Comparison of ENCODE assay signal across 31 mouse cellular contexts in genomic region chr13:42650228-42650627, GRCm38 (mm10).
"Had no signal": no experiment of that assay in that cellular context is flagged by ENCODE, and none has a peak within 500 bp of the region (broad histone marks: within the 10 kb centered on the region; RNA-seq: fewer than 3 reads in every experiment).

No protein-coding gene starts in this region.

- ATAC-seq: hindbrain, embryonic 16.5 days; hindbrain, postnatal 0 days; inflammation-experienced regulatory T-cells, adult 6 months; intestine, embryonic 15.5 days; intestine, embryonic 16.5 days; intestine, postnatal 0 days had no signal

- H3K4me2 ChIP-seq: heart, embryonic 11.5 days; heart, embryonic 13.5 days; heart, embryonic 15.5 days; hindbrain, embryonic 12.5 days; hindbrain, embryonic 13.5 days; hindbrain, embryonic 14.5 days; hindbrain, embryonic 15.5 days; intestine, embryonic 15.5 days; kidney, embryonic 15.5 days had no signal

- H3K27me3 ChIP-seq: heart, embryonic 13.5 days; heart, embryonic 15.5 days; hindbrain, embryonic 12.5 days; hindbrain, embryonic 15.5 days; intestine, embryonic 15.5 days; kidney, embryonic 15.5 days had no signal

- H3K4me3 ChIP-seq: heart, embryonic 13.5 days; heart, embryonic 15.5 days; hindbrain, embryonic 10.5 days; hindbrain, embryonic 12.5 days; hindbrain, embryonic 13.5 days; hindbrain, embryonic 15.5 days; intestine, embryonic 15.5 days; kidney, embryonic 15.5 days; left cerebral cortex, adult 2 months had no signal

- H3K9me3 ChIP-seq: heart, embryonic 13.5 days; heart, embryonic 15.5 days; hindbrain, embryonic 10.5 days; hindbrain, embryonic 12.5 days; hindbrain, embryonic 13.5 days; hindbrain, embryonic 15.5 days; intestine, embryonic 15.5 days; kidney, embryonic 15.5 days had no signal

- H3K9ac ChIP-seq: heart, embryonic 13.5 days; heart, embryonic 15.5 days; hindbrain, embryonic 12.5 days; hindbrain, embryonic 13.5 days; hindbrain, embryonic 14.5 days; hindbrain, embryonic 15.5 days; intestine, embryonic 15.5 days; kidney, embryonic 15.5 days had no signal

- DNase-seq: heart, postnatal 10 days; heart, postnatal 14 days; heart, postnatal 36 days; heart, postnatal 4 days; kidney, adult 11 months; kidney, adult 18-20 months; kidney, adult 2 months; kidney, adult 8-10 months; kidney, adult 9 months; kidney, postnatal 10 days; kidney, postnatal 14 days; kidney, postnatal 25 days; kidney, postnatal 36 days; kidney, postnatal 4 days had no signal

- H3K36me3 ChIP-seq: heart, embryonic 13.5 days; heart, embryonic 15.5 days; hindbrain, embryonic 10.5 days; hindbrain, embryonic 12.5 days; hindbrain, embryonic 13.5 days; hindbrain, embryonic 15.5 days; intestine, embryonic 15.5 days; kidney, embryonic 15.5 days had no signal

- H3K27ac ChIP-seq: heart, embryonic 13.5 days; heart, embryonic 15.5 days; hindbrain, embryonic 10.5 days; hindbrain, embryonic 12.5 days; hindbrain, embryonic 13.5 days; hindbrain, embryonic 14.5 days; hindbrain, embryonic 15.5 days; hindbrain, postnatal 0 days; intestine, embryonic 15.5 days; kidney, embryonic 15.5 days; kidney, postnatal 0 days; left cerebral cortex, adult 2 months had no signal

- H3K4me1 ChIP-seq: heart, embryonic 13.5 days; heart, embryonic 15.5 days; hindbrain, embryonic 10.5 days; hindbrain, embryonic 12.5 days; hindbrain, embryonic 13.5 days; hindbrain, embryonic 15.5 days; intestine, embryonic 15.5 days; kidney, embryonic 15.5 days had no signal
